Mouse (Mus musculus) heart, adult 2 months (tissue): ENCODE measurements around the gene Rab3gap2. TPM values are rescaled to one million over a fixed set of nuclear protein-coding genes. Genes with fewer than 3 reads are reported as not detected.

Experiments
- DNase-seq, 2 experiments: peaks; one replicate each; pipeline ENCODE4 v3.0.0; 2021
- H3K27ac ChIP-seq: fragments of 200-600 bp; 2 replicates; pipeline ENCODE4 v1.8.1; 2022
- H3K27me3 ChIP-seq: fragments of 200-500 bp; 2 replicates; pipeline ENCODE4 v1.6.1; 2012; ENCODE audit warnings: mild to moderate bottlenecking, low read length, inconsistent platforms, mixed read lengths; ENCODE audit not compliant: control insufficient read depth, insufficient read depth
- H3K36me3 ChIP-seq: fragments of 200-500 bp; 2 replicates; pipeline ENCODE4 v1.6.1; 2012; ENCODE audit warnings: low read length, inconsistent platforms; ENCODE audit not compliant: control insufficient read depth, insufficient read depth
- H3K4me1 ChIP-seq: fragments of 200-500 bp; 2 replicates; pipeline ENCODE4 v1.6.1; 2011; ENCODE audit warnings: low read length; ENCODE audit not compliant: control insufficient read depth, insufficient read depth
- H3K4me3 ChIP-seq: fragments of 200-600 bp; 2 replicates; pipeline ENCODE4 v1.8.1; 2022
- H3K79me2 ChIP-seq: fragments of 200-500 bp; replicated peaks from 2 replicates; pipeline ENCODE4 v1.6.1; 2012; ENCODE audit warnings: mild to moderate bottlenecking, inconsistent platforms, low read length, moderate library complexity, mixed read lengths; ENCODE audit not compliant: control insufficient read depth, insufficient read depth
- H3K9ac ChIP-seq: fragments of 200-500 bp; 2 replicates; pipeline ENCODE4 v1.6.1; 2012; ENCODE audit warnings: low read depth, mild to moderate bottlenecking, control low read depth, inconsistent platforms, low read length, mixed read lengths
- CTCF ChIP-seq: fragments of 200-600 bp; IDR thresholded peaks from 2 replicates; pipeline ENCODE4 v1.8.1; 2022; ENCODE audit warnings: antibody characterized with exemption, mild to moderate bottlenecking, moderate library complexity
- EP300 ChIP-seq: fragments of 200-500 bp; IDR thresholded peaks from 2 replicates; pipeline ENCODE4 v1.6.1; 2011; ENCODE audit warnings: low read depth, low read length, control low read depth; ENCODE audit not compliant: insufficient read depth
- POLR2A ChIP-seq: fragments of 200-500 bp; IDR thresholded peaks from 2 replicates; pipeline ENCODE4 v1.6.1; 2011; ENCODE audit warnings: mild to moderate bottlenecking, low read depth, low read length, control low read depth; ENCODE audit not compliant: insufficient read depth
- WGBS: fragments of 180-500 bp; shearing (Covaris S2); methylation state at CpG from one replicate; pipeline ENCODE4 v1.1.7; 2018; 5-methylcytosine and 5-hydroxymethylcytosine counted together
- intact Hi-C: fragments of 180-260 bp; cut with DNase I; formaldehyde crosslinking; loops from one replicate; pipeline ENCODE4 v1.15.1; 2025
- polyA plus RNA-seq: library from polyadenylated mRNA; depleted of rRNA; stranded (reverse); fragments of >200 nt; gene quantifications from 2 replicates; pipeline ENCODE4 v1.2.3, GENCODE M21; 2012
- total RNA-seq, 2 experiments: library from RNA; stranded (reverse); gene quantifications; 2 replicates each; pipeline ENCODE4 v1.2.3; 2021

Rab3gap2 gene
- total and polyA plus RNA-seq, 3 experiments = 10.3 to 20.2 (median 19.9) TPM

GRCm38 (mm10) chr1:185201994-185202393 lies 1.9 kb upstream of the Rab3gap2 start:
- 86% methylated on average over 2 of the region's 2 CpGs for WGBS
- DNase-seq = no peak
- Histone ChIP-seq H3K9ac (no peak overlapping the region), H3K4me3 (no peak overlapping the region), H3K79me2 (peaks cover 7% of the 10 kb centered on the region), H3K4me1 (no peaks in the 10 kb centered on the region; the same call in none of the 2 replicates), H3K36me3 (no peaks in the 10 kb centered on the region), H3K27me3 (no peaks in the 10 kb centered on the region), H3K27ac (no peak overlapping the region)
- TF ChIP-seq CTCF = peak; percentile 41
- no peak for TF ChIP-seq POLR2A
- intact Hi-C loops = loop anchor here (5.0 to 10.0 kb wide), 3 partner anchors 125 to 767 kb away; partner anchors contain the start of genes Iars2 and Marc2

DNA sequence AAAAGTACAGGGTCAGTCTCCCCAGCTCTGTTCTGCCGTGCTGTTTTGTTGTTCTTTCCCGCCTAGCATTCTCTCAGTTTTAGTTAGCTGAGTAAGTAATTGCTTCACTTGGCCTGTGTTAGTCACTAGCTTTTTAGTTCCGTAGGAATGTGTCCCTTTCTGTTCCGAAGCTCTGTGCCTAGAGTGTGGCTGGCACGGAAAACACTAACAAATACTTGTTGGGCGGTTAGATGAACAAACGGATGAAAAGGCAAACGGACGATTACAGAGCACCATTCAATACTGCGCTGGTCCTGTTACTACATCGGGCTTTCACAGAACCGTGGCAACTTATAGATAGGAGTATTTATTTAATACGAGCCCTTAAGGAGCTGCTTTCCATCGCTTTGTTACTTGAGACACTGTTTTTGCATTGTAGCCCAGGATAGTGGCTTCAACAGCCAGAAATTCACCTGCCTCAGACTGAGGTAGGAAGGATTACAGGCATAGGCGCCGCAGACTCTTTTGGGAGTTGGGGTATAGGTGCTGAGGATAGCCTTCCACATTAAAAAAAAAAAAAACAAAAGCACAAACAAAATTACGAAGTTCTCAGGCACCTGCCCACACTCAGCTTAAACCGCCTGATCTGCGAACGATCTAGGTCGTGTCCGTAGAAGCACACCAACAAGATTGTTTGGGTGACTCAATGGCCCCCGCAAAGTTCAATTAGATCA lies 565 bp upstream of the Rab3gap2 start:
- intact Hi-C loops = loop anchor here (5.0 to 10.0 kb wide), 3 partner anchors 124 to 769 kb away; partner anchors contain the start of genes Iars2 and Marc2
- 4% methylated on average over 23 of the region's 23 CpGs for WGBS
- Histone ChIP-seq H3K4me3 (peak overlapping the region; percentile 96), H3K36me3 (no peaks in the 10 kb centered on the region), H3K4me1 (no peaks in the 10 kb centered on the region; the same call in none of the 2 replicates), H3K9ac (peak overlapping the region; percentile 78), H3K79me2 (peaks cover 7% of the 10 kb centered on the region), H3K27me3 (no peaks in the 10 kb centered on the region), H3K27ac (peak overlapping the region; percentile 96)
- DNase-seq = peak; percentile 39 to 53
- no peak for TF ChIP-seq CTCF
- no peak for TF ChIP-seq EP300
- 0 out of 2 replicates have a peak, but pooled peaks have one; percentile 17 for TF ChIP-seq POLR2A

GRCm38 (mm10) chr1:185205090-185205489 lies 1.2 kb downstream of the Rab3gap2 start:
- 48% methylated on average over 8 of the region's 8 CpGs for WGBS
- peaks cover 7% of the 10 kb centered on the region for H3K79me2 ChIP-seq
- no peaks in the 10 kb centered on the region for H3K36me3 ChIP-seq
- DNase-seq = no peak
- no peak overlapping the region for H3K27ac ChIP-seq
- H3K4me1 ChIP-seq = peaks cover 1% of the 10 kb centered on the region
- no peaks in the 10 kb centered on the region for H3K27me3 ChIP-seq
- 0 out of 2 replicates have a peak overlapping the region, but pooled peaks have one; percentile 11 for H3K9ac ChIP-seq
- intact Hi-C loops = loop anchor here (10.0 kb wide), 1 partner anchor 770 kb away; no protein-coding TSS in a partner anchor
- no peak for TF ChIP-seq CTCF
- no peak for TF ChIP-seq EP300
- TF ChIP-seq POLR2A = no peak
- H3K4me3 ChIP-seq = peak overlapping the region; percentile 96; the same call in 1 of the 2 replicates

GRCm38 (mm10) chr1:185207851-185208595 lies 4.1 kb downstream of the Rab3gap2 start:
- Histone ChIP-seq H3K27ac (peak overlapping the region; percentile 38; the same call in 1 of the 2 replicates), H3K27me3 (no peaks in the 10 kb centered on the region), H3K9ac (no peak overlapping the region), H3K79me2 (peaks cover 10% of the 10 kb centered on the region), H3K4me3 (no peak overlapping the region), H3K36me3 (no peaks in the 10 kb centered on the region), H3K4me1 (peaks cover 3% of the 10 kb centered on the region)
- intact Hi-C loops = loop anchor here (10.0 kb wide), 1 partner anchor 773 kb away; no protein-coding TSS in a partner anchor
- no peak for DNase-seq
- TF ChIP-seq EP300 = no peak
- TF ChIP-seq POLR2A = no peak
- TF ChIP-seq CTCF = no peak
- WGBS = 74% methylated on average over 13 of the region's 13 CpGs

DNA sequence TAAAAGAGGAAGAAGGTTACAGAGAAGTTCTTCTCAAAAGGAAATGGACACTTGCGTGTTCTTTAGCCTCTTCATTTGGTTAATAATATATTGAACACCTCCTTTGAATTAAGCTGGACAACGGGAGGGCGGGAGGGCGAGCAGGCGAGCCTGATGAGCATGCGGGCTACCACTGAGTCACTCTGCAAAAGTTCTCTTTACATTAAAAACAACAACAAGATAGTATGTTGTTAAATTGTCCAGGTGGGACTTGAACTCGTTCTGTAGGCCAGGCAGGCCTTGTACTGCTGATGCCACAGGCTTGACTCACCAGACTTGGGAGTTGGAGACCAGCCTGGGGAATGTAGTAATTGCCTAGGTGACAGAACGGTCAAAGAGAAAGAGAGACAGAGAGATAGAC lies 4.8 kb downstream of the Rab3gap2 start:
- Histone ChIP-seq H3K79me2 (peaks cover 10% of the 10 kb centered on the region), H3K4me1 (peaks cover 3% of the 10 kb centered on the region), H3K27ac (no peak overlapping the region; the same call in 1 of the 2 replicates), H3K9ac (no peak overlapping the region), H3K4me3 (no peak overlapping the region), H3K36me3 (no peaks in the 10 kb centered on the region), H3K27me3 (no peaks in the 10 kb centered on the region)
- WGBS = 88% methylated on average over 8 of the region's 8 CpGs
- no peak for DNase-seq
- no peak for TF ChIP-seq EP300
- no peak for TF ChIP-seq CTCF
- TF ChIP-seq POLR2A = no peak
- intact Hi-C loops = loop anchor here (10.0 kb wide), 1 partner anchor 774 kb away; no protein-coding TSS in a partner anchor
